Mouse (Mus musculus) left cerebral cortex, postnatal 14 days (tissue): ENCODE measurements around the gene Srebf2. TPM values are rescaled to one million over a fixed set of nuclear protein-coding genes. Genes with fewer than 3 reads are reported as not detected.

ENCODE experiments used
- DNase-seq, 2 experiments: peaks; one replicate each; pipeline ENCODE4 v3.0.0; 2021 to 2022; ENCODE audit warnings: low spot score in 2 of 2, mixed read lengths in 1 of 2
- intact Hi-C: fragments of 180-260 bp; cut with DNase I; formaldehyde crosslinking; loops from one replicate; pipeline ENCODE4 v1.15.1; 2025
- total RNA-seq, 2 experiments: library from RNA; stranded (reverse); gene quantifications; 2 replicates each; pipeline ENCODE4 v1.2.3; 2021

Gene Srebf2
- total RNA-seq, 2 experiments from 2014 or later: 173 to 195 TPM

DNA sequence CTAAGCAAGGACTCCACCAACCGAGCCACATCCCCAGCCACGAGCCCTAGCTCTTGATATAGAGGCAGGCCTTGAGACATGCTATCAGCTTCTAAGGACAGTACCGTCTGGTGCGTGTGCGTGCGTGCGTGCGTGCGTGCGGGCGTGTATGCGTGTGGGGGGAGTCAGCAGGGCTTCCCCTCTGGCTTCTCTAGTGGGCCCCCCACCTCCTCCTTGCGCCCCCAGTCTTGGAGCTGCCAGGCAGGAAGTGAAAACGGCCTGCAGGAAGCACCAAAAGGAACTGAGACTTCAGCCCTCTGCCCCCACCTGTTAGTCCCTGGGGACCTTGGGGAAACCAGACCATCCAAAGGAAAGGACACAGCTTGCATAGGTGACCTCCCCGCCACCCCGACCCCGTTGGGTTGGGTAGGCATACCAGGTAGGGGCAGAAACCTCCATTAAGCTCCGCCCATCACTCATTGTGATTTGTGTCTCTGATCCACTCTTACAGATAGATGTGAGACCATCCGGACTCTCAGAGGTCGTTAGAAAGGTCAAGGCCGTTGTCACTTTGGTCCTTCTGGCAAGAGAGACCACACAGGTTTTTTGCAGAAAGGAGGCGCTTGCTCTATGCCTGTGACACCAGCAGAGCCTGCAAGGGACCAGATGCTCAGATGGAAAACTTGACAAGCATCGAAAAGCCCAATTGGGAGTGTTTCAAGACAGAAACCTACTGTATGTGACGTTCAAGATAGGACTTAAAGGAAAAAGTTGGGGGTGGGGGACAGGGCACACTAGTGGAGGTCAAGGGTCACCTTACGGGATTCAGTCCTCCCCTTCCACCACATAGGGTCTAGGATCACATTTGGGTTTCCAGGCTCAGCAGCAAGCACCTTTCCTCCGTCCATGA, 72.0 kb downstream of the Srebf2 start:
- intact Hi-C loops: no loop called here
- no peak for DNase-seq

DNA sequence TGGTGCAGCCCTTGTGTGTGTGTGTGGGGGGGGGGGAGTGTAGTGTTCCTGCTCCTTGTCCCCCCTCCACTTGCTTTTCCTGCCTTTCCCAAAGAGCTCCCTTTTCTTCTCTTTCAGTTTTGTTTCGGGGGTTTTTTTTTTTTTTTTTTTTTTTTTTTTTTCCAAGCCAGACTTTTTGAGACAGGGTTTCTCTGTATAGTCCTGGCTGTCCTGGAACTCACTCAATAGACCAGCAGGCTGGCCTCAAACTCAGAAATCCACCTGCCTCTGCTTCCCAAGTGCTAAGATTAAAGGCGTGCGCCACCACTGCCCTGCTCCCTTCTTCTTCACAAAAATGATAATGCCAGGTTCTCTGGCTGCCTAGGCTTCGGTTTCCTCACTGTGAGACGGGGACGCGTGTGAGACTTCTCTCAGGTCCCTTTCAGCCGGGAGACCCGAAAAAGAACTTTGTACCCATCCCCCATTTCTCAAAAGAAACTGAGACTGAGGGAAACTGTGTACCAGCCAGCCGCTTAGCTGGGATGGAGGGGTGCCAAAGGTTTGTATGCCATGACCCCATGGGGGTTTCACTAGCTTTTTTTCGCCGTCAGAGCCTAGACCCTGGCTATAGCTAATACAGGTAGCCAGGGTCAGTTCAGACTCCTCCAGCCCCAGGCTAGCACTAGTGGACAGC, 73.2 kb downstream of the Srebf2 start:
- intact Hi-C loops: no loop called here
- no peak for DNase-seq

DNA sequence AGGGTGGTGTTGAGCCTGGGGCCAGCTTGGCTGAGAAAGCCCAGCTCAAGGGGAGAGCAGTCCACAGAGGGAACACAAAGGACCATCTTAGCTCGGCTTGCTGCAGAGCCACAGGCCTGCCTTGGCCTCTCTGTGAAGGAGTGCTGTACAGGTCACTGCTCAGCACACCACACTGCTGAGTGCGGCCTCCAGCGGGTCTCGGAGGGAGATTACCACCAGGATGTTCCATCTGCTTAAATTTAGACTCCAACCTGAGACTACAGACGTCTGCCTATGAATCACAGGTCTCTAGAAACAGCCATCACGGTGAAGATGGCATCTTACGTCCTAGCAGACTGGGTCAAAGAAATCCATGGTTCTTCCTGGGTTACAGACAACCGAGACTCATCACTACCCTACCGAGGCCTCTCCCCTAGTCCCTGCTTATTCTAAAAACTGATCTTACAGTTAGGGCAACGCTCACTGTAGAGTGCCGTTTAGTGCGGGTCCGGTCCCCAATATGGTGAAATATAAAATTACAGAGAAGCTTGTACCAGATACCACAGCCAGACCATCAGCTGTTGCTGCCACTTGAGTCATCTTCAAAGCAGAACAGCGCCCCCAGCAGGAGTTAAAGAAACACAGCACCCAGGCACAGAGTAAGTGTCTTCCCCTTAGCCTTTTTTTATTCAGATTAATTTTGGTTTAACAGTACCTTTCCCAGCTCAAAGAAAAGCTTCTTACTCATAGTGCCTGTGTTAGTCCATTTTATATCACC, 74.3 kb downstream of the Srebf2 start:
- intact Hi-C loops: no loop called here
- no peak for DNase-seq

DNA sequence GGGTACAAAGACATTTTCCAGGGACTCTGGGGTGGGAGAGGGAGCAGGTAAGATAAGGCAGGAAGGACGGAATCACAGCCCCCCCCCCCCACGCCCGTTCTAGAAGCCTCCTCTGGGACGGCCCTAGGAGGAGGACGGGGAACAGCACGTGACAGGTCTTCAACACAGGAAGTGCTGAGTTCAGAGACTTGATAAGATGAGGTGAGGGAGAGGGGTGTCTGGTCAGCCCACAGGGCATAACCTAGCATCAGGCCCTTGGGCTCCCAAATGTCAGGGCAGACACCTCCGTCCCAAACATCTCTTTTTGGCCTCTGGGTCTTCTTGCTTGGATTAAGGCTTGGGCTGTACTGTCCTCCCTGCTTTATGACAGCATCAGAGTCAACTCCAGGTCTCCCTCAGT, 76.3 kb downstream of the Srebf2 start:
- no peak for DNase-seq
- intact Hi-C loops: no loop called here

DNA sequence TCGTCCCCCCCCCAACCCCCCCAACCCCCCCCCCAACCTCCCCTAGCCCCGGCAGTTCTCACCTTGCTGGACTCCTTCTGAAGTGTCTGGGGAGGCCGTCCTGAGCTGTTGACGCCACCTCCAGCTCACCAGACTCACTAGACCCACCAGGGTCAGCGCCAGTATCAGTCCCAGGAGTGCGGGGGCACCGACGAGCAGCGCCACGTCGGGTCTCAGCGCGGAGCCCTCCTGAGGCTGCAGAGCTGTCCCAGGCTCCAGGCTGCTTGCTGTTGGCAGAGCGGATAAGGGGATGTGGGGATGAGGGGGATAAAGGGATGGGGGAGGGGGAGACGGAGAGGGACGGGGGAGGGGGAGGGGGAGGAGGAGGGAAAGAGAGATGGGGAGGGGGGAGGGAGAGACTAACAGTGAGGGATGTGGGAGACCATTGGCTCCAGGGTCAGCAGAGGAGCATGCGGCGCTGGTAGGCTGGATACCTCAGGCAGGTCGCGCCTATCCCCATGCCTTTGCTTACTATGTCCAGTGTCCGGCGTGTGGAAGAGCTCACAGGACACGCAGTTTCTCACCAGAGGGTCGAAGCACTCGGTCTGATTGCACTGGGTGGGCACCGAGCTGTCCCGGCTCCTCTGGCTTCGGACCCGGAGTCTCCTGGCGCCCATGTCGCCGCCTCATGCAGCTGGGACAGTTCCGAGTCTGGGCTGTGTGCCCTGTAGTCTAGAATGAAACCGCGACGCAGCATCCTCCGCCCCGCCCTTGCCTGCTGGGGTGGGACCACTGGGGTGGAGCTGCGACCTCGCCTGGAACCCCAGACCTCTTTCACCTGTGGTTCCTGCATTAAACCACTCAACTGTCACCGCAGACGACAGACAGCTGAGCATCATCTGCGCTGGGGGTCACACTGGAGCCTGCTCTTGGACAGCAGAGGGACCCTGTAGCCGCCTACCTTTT, 76.9 kb downstream of the Srebf2 start, which contains the start of gene Tnfrsf13c:
Tnfrsf13c (minus strand) TSS at position 713 of the 945 bp plus-strand sequence.
- no peak for DNase-seq
- intact Hi-C loops: no loop called here

DNA sequence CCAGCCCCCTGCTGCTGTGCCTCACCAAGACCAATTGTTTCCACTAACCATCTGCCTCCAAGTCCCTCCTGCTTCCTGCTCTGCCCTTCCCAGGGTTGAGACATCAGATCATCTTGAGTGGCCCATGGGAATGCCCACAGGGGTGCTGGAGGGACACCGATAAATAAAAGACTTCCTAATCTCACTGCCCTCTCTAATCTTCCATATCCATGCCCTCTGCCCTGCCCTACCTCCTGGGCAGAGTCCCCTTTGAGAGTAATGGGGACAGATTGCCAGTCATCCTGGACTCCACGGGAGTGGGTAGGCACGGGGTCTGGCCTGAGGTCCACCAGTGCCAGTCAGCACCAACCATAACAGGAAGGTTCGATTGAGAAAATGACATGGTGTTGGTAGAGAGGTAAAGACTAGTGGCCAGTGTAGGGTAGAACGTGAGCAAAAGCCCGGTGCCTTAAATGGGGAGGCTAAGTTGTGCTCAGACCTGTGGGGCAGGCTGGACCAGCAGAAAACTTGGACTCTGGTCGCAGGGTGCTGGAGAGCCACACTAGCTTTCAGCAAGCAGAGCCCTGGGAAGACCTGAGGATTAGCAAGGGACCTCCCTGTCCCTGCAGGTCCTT, 77.7 kb downstream of the Srebf2 start:
- no peak for DNase-seq
- intact Hi-C loops: no loop called here

DNA sequence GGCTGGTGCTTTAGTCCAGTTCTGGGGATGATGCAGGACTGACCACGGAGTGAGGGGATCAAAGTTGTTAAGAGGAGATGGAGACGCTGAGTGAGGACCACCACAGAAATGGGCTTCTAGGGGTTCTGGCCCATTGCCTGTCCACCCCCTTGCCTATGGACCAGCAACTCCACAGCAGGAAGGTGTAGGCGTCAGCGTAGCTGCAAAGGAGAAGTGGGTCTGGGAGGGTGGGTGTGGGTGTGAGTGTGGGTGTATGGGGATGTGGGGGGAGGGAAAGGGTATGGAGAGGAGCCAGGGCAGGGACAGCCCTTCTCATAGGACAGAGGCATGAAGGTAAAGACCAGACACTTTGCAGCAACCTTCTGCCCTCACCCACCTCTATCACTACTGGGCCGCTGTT, 78.8 kb downstream of the Srebf2 start:
- intact Hi-C loops: no loop called here
- no peak for DNase-seq

DNA sequence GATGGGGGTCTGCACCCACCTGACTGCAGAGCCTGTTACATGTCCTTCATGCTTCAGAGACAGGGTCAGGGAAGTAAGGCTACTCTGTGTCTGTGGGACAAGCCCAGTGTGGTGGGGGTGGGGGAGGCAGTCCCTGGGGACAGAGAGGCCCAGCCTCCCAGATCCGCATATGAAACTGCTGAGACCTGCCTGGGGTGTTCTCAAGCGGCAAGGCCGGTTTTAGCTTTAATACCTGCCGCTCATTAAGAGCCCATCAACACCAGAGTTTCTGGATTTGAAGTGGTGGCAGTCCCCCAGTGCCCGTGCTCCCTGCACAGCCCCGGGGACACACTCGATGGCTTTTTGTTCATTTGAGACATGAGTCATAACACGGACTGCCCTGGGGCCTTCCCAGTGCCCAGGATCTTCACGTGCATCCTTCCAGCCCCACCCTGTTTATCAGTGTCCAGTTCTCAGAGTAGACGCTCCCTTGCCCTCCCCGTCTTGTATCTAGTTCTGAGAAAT, 82.6 kb downstream of the Srebf2 start:
- intact Hi-C loops: no loop called here
- DNase-seq: no peak

DNA sequence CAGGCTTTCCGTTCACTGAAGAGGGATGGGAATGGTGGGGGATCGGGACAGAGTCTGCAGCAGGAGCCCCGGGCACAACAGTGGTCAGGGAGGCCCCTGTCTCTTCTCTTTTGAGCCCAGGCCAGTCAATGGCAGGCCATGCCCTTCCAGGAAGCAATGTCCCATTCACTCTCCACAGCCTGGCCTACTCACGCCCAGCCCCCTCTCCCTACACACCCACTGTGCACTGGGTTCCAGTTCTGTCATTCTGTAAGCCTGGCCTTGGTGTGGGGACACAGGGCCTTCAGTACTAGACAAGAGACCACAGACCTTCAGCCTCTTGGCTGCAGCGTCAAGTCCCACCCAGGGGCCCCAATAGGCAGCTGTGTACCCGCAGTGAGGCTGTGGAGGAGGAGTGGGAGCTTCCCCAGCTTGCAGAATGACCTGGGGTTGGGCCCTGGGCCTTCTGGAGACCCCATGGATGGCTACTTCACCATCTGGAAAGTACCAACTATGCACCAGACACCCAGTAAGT, 83.2 kb downstream of the Srebf2 start:
- intact Hi-C loops: no loop called here
- DNase-seq: no peak

DNA sequence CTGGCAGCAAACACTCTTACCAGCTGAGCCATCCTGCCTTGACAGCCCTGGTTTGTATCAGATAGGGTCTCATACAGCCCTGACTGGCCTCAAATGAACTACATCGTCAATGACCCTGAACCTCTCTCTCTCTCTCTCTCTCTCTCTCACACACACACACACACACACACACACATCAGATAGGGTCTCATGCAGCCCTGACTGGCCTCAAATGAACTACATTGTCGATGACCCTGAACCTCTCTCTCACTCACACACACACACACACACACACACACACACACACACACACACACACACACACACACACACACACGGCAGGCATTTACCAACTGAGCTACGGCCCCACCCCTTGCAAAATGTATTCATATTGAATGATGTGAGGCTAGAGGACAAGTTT, 84.1 kb downstream of the Srebf2 start:
- intact Hi-C loops: no loop called here
- DNase-seq: no peak

DNA sequence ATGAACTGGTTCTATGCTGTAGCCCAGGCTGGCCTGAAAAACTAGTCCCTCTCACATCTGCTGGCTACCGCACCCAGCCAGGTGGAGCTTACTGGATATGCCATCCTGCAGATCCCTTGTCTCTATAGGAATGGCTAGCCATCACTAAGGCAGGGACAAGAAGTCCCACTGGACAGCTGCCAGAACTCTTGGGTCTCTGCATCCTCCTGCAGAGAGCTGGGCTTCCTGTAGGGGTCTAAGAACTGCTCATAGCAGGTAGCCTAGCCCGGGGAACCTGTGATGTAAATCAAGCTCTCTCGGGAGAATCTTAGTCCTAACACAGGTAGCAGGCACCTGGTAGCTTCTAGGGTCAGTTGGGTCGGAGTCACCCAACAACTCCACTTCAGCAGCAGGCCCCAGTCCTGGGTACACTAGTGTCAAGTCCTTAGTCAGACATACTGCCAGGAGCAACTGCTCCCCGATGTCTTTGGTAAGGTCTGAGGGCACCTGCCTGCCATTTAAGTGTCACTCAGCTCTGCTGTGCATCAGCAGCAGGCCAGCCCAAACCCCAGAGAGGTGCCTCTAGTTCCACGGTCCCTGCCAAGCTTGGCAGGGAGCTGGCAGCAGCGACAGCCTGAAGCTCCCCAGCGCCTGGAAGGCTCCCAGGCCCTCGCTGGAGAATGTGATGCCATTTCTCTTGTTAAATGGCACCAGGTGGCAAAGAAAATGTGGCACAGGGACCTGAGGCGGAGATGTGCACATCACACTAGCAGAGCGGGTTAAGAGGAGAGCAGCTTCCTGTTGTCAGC, 84.8 kb downstream of the Srebf2 start:
- peak in 1 of 2 experiments; percentile 67 for DNase-seq
- intact Hi-C loops: loop anchor here (2.0 kb wide), 1 partner anchor 159 kb away; no protein-coding TSS in a partner anchor

DNA sequence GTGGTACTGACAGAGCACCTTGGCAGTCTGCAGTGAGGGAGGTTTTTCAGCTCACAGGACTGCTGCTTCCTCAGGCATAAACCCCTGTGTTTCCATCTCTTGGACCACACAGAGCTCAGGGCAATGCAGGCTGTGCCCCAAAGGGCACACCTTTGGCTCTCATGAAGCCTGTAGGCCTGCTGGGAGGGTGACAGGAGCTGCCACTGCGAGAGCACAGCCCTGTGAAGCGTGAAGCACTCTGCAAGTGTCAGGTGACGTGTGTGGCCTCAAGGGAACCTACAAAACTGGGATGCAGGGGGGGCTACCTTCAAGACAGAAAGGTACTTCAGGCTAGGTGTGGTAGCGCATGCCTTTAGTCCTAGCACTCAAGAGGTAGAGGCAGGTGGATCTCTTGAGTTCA, 85.7 kb downstream of the Srebf2 start:
- DNase-seq: no peak
- intact Hi-C loops: loop anchor here (2.0 kb wide), 1 partner anchor 160 kb away; no protein-coding TSS in a partner anchor

DNA sequence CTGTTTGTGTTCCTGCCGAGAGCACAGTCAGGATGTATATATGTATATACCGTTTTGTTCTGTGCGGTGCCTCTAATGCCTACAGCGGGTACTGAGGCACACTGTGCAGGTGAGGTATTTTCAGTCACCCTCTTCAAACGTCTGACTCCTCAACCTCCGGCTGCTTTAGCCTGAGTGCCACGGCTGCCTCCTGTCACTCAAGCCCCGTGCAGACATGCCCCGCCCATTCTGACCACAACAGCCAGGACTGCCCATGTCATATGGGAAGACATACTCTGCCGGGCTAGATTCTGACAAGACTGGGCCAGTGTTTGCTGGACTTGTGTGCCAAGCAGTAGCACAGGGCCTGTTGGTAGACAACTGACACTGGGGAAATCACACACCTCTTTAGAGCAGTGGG, 88.7 kb downstream of the Srebf2 start:
- no peak for DNase-seq
- intact Hi-C loops: loop anchor here (2.0 kb wide), 2 partner anchors 97 to 171 kb away; no protein-coding TSS in a partner anchor

DNA sequence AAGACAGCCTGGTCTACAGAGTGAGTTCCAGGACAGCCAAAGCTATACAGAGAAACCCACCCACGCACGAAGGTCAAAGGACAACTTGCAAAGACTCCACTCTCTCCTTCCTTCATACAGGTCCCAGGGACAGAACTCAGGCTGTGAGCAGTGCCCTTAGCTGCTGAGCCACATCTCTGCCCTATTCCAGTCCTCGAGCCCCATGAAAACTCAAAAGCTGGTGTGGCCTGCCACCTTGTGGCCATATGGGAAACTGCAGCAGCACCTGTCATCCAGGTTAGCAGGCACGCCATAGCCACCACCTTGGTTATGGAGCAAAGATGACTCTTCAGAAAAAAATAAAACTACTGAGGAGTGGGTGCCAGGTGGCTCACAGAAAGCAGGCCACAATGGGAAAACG, 89.6 kb downstream of the Srebf2 start:
- intact Hi-C loops: loop anchor here (2.0 kb wide), 2 partner anchors 98 to 172 kb away; no protein-coding TSS in a partner anchor
- DNase-seq: peak; percentile 76 to 86

DNA sequence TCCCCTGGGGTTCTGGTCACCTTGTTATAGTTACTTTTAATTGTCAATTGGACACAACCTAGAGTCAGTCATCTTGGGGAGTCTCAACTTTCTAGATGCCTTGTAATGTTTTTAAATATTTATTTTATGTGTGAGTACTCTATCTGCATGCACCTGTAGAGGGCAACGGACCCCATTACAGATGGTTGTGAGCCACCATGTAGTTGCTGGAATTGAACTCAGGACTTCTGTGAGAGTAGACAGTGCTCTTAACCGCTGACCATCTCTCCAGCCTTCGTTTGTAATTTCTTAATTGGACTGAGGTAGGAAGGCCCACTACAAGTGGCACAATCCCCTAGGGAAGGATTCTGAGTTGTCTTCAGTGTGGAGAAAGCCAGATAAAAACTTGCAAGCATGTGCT, 96.3 kb downstream of the Srebf2 start:
- no peak for DNase-seq
- intact Hi-C loops: no loop called here

DNA sequence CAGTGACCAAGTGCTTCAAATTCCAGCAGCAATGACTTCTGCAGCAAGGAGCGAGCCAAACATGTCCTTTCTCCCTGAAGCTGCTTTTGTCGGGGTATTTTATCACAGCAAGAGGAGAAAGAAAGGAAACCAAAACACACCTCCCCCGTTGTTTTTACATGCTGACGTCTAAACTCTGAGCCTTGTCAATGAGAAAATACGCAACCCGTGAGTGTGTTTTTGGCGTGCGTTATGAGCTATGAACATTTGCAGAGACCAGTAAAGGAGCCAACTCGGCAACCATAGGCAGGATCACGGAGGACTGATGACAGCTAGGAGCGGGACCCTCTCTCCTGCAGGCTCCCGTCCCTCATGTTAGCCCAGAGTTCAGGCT, 96.7 kb downstream of the Srebf2 start:
- DNase-seq: peak in 1 of 2 experiments; percentile 58
- intact Hi-C loops: no loop called here

DNA sequence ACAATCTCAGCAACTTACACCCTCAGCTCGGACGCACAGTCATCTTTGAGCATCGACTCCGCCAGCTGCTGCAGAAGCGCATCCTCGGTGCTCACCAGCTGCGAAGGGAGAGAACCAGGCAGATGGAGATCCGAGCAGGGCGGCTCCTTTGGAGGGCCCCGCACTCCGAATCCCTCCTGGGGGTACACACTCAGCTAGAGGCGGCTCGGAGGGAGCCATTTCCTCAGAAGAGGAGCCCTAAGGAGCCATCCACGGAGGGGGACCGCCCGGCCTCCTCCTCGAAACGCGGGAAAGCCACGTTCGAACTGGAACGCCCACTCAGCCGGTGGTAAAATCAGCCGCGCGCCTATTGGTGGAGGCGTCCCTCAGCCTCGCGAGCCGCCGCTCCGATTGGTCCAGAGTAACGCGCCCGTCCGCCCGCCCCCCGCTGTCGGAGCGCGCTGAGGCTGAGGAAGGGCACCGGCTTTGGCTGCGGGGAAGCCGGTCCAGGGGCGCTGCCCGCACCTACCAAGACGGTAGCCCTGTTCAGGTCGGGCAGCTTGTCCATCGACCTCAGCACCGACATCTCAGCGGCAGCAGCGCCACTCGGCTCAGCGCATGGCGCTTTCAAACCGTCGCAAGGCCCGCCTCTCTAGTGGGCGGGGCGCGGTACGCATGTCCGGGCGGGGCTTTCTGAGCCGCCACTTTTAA, 97.3 kb downstream of the Srebf2 start, which contains the start of gene Cenpm:
Cenpm (minus strand) TSS at position 634 of the 690 bp plus-strand sequence.
- intact Hi-C loops: no loop called here
- peak; percentile 94 to 95 for DNase-seq
